Comparison of ENCODE assay signal across 9 mouse cellular contexts in genomic region chr9:121302543-121302942, GRCm38 (mm10). TPM values are rescaled to one million over a fixed set of nuclear protein-coding genes. Genes with fewer than 3 reads are reported as not detected.
A peak's percentile ranks its signal among the peaks of the same experiment; 100 is the strongest.
DNase-seq lines count a peak whose midpoint lies in the region; TF ChIP-seq lines count a peak whose summit lies in the region.
"Had no signal": no experiment of that assay in that cellular context is flagged by ENCODE, and none has a peak within 500 bp of the region (broad histone marks: within the 10 kb centered on the region; RNA-seq: fewer than 3 reads in every experiment).

No protein-coding gene starts in this region.

- H3K4me3 ChIP-seq in lung, adult 2 months (replicated peaks; ENCODE audit: extremely low read depth, low read depth, low read length) = no peak overlapping the region
- H3K4me3 ChIP-seq: embryonic facial prominence, embryonic 15.5 days had no signal

- DNase-seq in gastrocnemius, adult 18-20 months (ENCODE audit: low spot score) = peak; percentile 42
- no peak for DNase-seq in gastrocnemius, postnatal 14 days
- no peak for DNase-seq in lung, adult 2 months
- no peak for DNase-seq in lung, postnatal 14 days
- peak; percentile 65 for DNase-seq in ES-CJ7 (ENCODE audit: low read depth, low spot score)
- peak; percentile 39 to 60 for DNase-seq in natural killer cell, adult 2 months (ENCODE audit: low spot score in 2 of 2)
- DNase-seq in right cerebral cortex, postnatal 4 days = no peak
- no peak for DNase-seq in left cerebral cortex, postnatal 25 days (ENCODE audit: low spot score in 2 of 2)

- TF ChIP-seq CTCF in lung, adult 2 months (IDR thresholded peaks at IDR 0.05; ENCODE audit: insufficient read depth, low read length) = peak; percentile 45

- peaks cover 29% of the 10 kb centered on the region for H3K4me1 ChIP-seq in lung, adult 2 months (ENCODE audit: control insufficient read depth, insufficient read depth, low read length)

- intact Hi-C loops in gastrocnemius, postnatal 14 days (cut with DNase I; ENCODE audit: low total_unique reads) = loop anchor here (5.0 kb wide), 1 partner anchor 55 kb away; no protein-coding TSS in a partner anchor
- intact Hi-C loops in left cerebral cortex, postnatal 25 days (cut with DNase I) = no loop called here

- TF ChIP-seq POLR2A in lung, adult 2 months (IDR thresholded peaks at IDR 0.05; ENCODE audit: borderline replicate concordance, extremely low read depth, low read depth, low read length) = no peak

- WGBS in lung, adult 2 months = 83% methylated on average over 7 of the region's 8 CpGs

RNA-seq across cellular contexts. Expression of gene Trak1, which starts 5.2 kb away (rescaled TPM):
- total RNA-seq in gastrocnemius, adult 18-20 months (2021) = 100 to 1,000 TPM; 172 to 191 TPM
- 100 to 1,000 TPM; 167 to 178 TPM for total RNA-seq in gastrocnemius, postnatal 14 days (2021)
- polyA plus RNA-seq in lung, adult 2 months (2012; rRNA removed) = 73.9 and 88.5 TPM in 2 replicates
- 100 to 1,000 TPM; 240 to 249 TPM for total RNA-seq in left cerebral cortex, postnatal 25 days (2021)

RNA-seq across cellular contexts. Expression of gene Ulk4, which starts 25.5 kb away (rescaled TPM):
- under 1 TPM; 0.07 TPM for total RNA-seq in gastrocnemius, adult 18-20 months (2021)
- under 1 TPM; 0.31 to 0.41 TPM for total RNA-seq in gastrocnemius, postnatal 14 days (2021)
- 10.6 and 14.9 TPM in 2 replicates for polyA plus RNA-seq in lung, adult 2 months (2012; rRNA removed)
- total RNA-seq in left cerebral cortex, postnatal 25 days (2021) = 1 to 10 TPM; 7.4 to 9.1 TPM

Comparison
In these comparisons a context has a peak if more than half of its experiments do, and no peak if none do; other contexts are left out.
1. DNase-seq: peak in gastrocnemius, adult 18-20 months (single experiment), ES-CJ7 (single experiment) and natural killer cell, adult 2 months (2 of 2); none in gastrocnemius, postnatal 14 days (single experiment), lung, adult 2 months (single experiment), lung, postnatal 14 days (single experiment), right cerebral cortex, postnatal 4 days (single experiment) and left cerebral cortex, postnatal 25 days (0 of 2).
2. RNA of gene Ulk4, which starts 25.5 kb away (total RNA-seq): 7.4 to 9.1 TPM in left cerebral cortex, postnatal 25 days; 0.31 to 0.41 TPM in gastrocnemius, postnatal 14 days and 0.07 TPM in gastrocnemius, adult 18-20 months; every median in the first group is over 4 times any median in the second.